ENCODE assay signal across 24 mouse cellular contexts in genomic region chr19:40259485-40259884, GRCm38 (mm10).
"Had no signal": no experiment of that assay in that cellular context is flagged by ENCODE, and none has a peak within 500 bp of the region (broad histone marks: within the 10 kb centered on the region; RNA-seq: fewer than 3 reads in every experiment).

No protein-coding gene starts in this region.

- H3K9ac ChIP-seq: heart, embryonic 12.5 days; hindbrain, embryonic 12.5 days; hindbrain, embryonic 14.5 days; limb, embryonic 13.5 days; limb, embryonic 15.5 days; liver, embryonic 12.5 days; liver, embryonic 14.5 days had no signal

- H3K9me3 ChIP-seq: hindbrain, embryonic 10.5 days; hindbrain, embryonic 12.5 days; limb, embryonic 15.5 days; liver, embryonic 12.5 days had no signal

- H3K27ac ChIP-seq: gastrocnemius, adult 2 months; heart, adult 2 months; hindbrain, embryonic 10.5 days; hindbrain, embryonic 12.5 days; hindbrain, embryonic 14.5 days; left cerebral cortex, adult 2 months; limb, embryonic 13.5 days; limb, embryonic 15.5 days; liver, embryonic 12.5 days; liver, embryonic 14.5 days had no signal

- H3K36me3 ChIP-seq: hindbrain, embryonic 10.5 days; hindbrain, embryonic 12.5 days; limb, embryonic 13.5 days; limb, embryonic 15.5 days had no signal

- H3K4me2 ChIP-seq: heart, embryonic 12.5 days; hindbrain, embryonic 12.5 days; hindbrain, embryonic 14.5 days; limb, embryonic 13.5 days; limb, embryonic 15.5 days; liver, embryonic 12.5 days had no signal

- DNase-seq: gastrocnemius, adult 2 months; gastrocnemius, postnatal 10 days; gastrocnemius, postnatal 25 days; heart, adult 2 months; heart, postnatal 10 days; heart, postnatal 4 days; kidney, adult 11 months; kidney, adult 8-10 months; kidney, postnatal 10 days; kidney, postnatal 25 days; kidney, postnatal 4 days; layer of hippocampus, adult 9-11 months had no signal

- H3K4me1 ChIP-seq: hindbrain, embryonic 12.5 days; limb, embryonic 13.5 days had no signal

- H3K4me3 ChIP-seq: gastrocnemius, adult 2 months; heart, adult 2 months; heart, embryonic 12.5 days; hindbrain, embryonic 10.5 days; hindbrain, embryonic 12.5 days; left cerebral cortex, adult 2 months; limb, embryonic 13.5 days; limb, embryonic 15.5 days; liver, embryonic 12.5 days had no signal

- ATAC-seq: hindbrain, embryonic 16.5 days; inflammation-experienced regulatory T-cells, adult 6 months; intestine, embryonic 16.5 days; liver, embryonic 12.5 days had no signal

- H3K27me3 ChIP-seq: heart, embryonic 12.5 days; hindbrain, embryonic 12.5 days; limb, embryonic 13.5 days; limb, embryonic 15.5 days; liver, embryonic 12.5 days had no signal
